Mouse (Mus musculus) NIH3T3 (cell line): Measurements from ENCODE around the gene Rs1.
"Not testable (repeated sequence)": the region's sequence is repeated elsewhere in the genome, so short reads cannot be mapped to it uniquely, and the experiment has no call there.

Experiments used
- DNase-seq: peaks from one replicate; pipeline ENCODE4 v3.0.0-alpha.2; 2012; ENCODE audit warnings: low read depth

The Rs1 gene

DNA sequence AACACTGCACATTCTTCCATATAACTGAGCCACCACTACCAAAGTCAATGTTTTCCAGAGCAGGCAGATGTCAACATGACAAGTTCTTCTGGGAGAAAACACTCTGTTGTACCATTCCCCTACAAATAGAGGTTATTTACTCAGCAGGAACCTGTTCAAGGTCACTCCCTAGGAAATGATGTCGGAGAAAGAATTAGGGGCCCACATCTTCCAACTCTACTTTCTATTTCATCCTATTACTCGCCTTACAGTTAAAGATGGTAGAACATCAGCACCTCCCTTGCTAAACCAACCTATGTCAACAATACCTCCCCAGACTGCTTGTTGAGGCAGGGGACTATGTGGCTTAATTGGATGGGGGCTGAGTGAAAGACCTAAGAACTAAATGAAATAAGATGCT is at the start of gene Rs1:
Rs1 (plus strand) TSS at position 301 of the 400 bp plus-strand sequence.
- DNase-seq, result no peak

DNA sequence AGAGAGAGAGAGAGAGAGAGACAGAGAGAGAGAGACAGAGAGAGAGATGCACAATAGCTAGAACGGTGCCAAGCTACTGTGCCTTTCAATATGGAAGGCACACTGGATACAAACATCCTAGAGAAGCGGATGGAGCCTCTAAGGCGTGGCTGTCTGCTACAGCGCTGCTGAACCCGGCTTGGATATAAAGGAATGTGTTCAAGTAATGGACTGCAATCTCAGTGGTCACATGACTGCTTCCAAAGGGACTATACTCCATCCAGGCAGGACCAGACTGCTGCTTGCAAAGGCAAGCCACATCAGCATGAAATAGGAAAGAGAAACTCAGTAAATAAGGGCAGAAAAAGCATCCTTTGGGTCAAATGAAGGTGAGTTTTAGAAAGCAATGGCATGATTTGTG is 32.2 kb upstream of the Rs1 start, which contains the start of gene Ppef1:
Ppef1 (minus strand) TSS at position 116 of the 400 bp plus-strand sequence.
- DNase-seq, result no peak

DNA sequence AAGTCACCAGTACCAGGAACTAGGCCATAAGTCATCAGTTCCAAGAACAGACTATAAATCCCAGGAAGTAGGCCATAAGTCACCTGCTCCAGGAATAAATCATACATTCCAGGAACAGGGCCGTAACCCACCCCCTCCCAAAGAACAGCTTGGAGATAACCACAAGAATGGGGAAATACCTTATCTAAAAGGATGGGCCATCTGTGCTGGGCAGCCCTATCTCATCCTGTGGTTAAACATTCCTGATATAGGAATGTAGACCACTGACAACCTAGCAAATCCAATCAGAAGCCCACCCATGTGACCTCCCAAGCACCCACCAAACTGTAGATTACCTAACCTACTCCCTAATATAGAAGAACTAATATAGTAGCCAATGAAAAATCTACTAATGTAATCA is 22.4 kb upstream of the Rs1 start:
- DNase-seq, result no peak

DNA sequence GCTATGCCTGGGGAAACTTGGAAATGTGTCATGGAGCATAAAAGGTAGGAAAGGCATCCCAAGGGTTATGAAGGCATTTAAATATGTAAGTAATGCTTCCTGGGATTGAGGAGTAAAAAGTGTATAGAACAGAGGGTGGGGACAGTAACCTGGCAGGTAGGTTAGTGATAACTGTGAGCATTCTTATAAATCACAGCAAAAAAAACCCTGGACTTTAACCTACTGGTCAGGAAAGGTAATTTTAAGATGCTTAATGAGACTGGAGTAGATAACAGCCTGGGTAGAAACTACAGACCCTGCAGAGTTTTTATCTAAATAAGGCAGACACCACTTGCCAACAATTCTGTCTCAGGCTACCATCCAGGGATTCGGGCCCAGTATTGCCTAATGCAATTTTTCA is 19.2 kb upstream of the Rs1 start:
- DNase-seq, result peak; percentile 23

DNA sequence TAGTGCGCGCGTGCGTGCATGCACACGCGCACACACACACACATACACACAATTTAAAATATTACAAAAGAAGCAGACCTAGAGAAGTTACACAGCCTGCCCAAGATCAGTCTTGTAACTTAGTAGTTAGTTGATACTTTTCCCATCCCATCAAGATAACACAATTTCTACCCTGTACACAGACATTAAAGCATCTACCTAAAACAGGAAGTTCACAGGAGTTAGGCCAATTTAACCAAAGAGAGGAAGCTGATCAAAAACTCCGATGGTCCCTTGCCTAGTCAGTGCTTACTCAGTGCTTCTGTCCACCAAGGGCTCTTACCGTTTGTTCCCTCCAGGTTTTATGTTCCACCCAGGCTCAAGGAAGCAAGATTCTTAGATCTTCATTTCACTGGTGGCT is 17.0 kb upstream of the Rs1 start:
- no peak for DNase-seq

DNA sequence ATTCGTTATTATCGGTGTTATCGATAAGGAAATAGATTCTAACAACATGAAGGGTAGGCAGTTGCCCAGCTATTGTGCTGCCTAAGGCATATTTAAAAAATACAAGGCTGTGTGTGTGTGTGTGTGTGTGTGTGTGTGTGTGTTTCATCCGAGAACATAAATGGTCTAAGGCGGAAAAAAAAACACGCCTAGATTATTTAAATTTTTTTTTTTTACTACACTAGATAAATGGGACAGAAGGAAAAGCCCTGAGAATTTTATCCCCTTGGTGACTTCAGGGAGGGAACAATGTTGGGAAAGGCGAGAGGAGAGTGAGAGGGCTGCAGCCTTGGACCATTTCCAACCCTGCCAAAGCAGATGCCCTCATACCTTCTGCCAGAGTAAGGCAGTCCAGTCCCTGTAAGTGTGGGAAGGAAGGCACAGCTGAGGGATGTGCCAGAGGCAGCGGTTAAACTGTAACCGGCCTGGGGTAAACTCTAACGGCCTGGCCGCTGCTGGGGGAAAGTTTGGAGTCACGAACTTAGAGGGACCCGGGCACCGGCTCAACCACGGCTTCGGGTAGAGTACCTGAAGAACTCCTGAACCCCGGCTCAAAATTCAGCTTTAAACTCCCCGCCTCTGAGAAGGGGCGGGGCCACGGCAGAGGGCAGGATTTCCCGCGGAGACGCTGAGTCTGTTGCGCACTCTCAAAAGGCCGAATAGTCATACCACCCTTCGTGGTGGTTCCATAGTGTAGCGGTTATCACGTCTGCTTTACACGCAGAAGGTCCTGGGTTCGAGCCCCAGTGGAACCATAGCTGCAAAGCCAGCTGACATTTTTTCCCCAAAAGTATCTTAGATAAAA is 2.2 kb upstream of the Rs1 start:
- peak; percentile 91 for DNase-seq

DNA sequence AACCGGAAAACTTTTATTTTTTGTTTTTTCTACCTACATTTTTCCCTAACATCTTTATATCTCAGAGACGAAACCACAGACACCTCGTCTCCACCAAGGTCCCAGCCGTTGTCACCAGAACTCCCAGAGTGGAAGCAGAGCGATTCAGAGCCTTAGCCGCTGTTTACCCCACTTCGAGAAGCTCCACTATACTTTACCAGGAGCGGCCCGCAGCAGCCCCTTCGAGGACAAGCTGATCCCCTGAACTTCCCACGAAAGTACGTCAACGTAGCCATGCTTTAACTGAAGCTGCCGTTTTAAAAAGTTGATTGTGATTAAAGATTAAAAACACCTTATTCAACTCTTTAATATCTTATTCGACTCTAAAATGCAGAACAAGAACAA is 1.6 kb upstream of the Rs1 start:
- peak; percentile 60 for DNase-seq

DNA sequence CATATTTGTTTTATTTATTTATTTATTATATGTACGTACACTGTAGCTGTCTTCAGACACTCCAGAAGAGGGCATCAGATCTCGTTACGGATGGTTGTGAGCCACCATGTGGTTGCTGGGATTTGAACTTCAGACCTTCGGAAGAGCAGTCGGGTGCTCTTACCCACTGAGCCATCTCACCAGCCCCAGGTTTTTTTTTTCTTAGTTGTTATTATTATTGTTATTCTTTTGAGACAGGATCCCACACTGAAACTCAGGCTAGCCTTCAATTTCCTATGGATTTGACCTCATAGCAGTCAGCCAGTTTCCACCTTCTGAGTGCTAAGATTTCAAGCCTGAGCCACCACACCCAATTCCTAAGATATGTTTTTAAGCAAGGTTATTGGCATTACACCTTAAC is 1.8 kb downstream of the Rs1 start:
- DNase-seq, result not testable (repeated sequence)

DNA sequence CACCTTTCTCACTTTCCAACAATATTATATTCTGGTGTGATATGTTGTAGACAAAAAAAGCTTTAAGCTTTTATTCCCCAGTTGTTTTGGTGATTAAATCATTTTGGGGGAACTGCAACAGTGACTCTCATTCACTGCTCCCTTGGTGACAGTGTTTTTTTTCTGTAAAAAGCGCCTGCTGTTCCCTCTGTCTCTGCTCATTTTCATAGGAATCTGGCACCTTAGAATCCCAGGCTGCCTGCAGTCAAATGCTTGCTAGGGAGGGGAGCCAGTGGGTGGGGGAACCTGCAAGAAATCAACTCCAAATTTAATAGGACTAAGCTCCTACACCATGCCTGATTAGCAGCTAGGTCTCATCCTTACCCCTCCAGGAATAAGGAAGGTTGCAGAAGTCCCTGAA is 5.2 kb downstream of the Rs1 start:
- DNase-seq, result no peak

DNA sequence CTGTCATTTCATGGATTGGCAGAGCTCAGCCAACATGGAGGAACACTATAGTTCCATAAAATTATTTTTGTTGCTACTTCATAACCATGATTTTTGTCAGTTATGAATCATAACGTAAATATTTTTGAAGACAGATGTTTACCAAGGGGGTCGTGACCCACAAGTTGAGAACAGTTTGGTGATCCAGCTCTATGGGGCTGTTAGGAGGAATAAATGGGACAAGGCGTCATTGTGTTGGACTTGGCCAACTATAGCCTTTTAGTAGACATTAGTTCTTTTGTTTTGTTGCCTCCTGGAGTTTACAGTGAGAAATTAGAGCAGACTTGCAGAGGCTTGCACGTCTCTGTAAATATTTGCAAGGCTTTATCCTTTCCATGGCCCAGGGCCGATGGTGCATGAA is 14.5 kb downstream of the Rs1 start:
- peak; percentile 53 for DNase-seq

DNA sequence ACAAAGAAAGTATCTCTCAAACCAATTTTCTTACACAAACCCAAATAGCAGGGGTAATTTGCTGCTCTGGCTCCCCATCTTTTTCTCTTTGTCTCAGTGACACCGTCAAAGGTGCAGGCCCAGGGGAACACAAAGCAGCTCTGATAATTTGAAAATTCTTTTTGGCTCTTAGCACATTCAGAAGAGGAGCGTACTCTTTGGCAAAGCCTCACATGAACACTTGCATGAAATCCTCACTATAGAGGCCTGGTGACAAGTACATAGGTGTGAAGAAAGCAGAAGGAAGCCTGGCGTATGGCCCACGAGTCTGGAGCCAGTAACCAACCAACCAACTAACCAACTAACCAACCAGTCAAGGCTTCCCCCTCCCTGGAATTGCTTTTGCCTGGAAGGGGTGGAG is 27.1 kb downstream of the Rs1 start:
- no peak for DNase-seq

DNA sequence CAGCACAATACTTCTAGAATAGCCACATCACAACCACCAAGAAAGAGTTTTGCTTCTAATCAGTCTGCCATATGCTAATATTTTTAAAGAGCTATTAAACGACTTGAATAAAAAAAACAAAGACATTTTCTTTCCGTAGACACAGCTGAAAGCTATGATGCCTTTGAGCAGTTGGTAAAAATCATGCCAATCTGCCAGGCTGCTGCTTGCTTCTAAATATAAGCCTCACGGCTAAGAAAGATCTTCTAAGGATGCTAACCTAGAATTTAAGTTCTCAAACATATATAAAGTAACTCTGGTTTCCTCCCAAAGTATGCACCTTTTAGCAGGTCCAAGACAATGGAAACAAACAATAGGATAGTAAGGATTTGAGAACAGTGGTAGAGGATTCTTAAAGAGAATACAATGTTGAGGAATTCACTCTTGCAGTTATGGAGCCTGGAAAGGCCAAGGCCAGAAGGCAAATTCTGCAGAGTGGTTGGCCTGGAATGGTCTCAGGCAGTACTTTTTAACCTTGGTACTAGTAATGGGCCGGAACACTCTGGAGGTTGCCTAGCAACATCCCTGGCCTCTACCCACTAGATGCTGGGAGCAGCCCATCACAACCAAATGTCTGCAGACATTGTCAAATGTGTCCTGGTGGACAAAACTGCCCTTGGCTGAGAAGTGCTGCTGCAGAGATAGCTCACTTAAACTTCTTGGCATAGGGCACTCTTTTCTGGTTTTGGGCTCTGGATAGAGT is 36.8 kb downstream of the Rs1 start:
- peak; percentile 1 for DNase-seq

DNA sequence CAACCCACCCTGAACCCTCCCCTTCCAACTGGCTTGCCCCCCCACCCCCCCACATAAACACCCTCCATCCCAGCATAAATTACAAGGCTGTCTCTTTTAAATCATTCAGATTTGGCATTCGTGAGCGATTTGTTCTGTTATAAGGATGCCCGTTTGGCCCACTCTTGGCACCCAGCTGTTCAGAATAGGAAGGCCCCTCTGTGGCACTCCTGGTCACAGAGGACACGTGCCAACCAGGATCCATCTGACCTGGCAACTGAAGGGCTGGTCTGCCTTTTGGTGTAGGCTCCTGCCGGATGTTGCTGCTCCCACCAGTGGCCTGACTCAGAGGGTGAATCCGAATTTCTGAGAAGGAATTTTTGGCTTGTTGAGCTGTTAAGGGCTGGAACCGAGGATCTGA is 40.4 kb downstream of the Rs1 start:
- DNase-seq, result no peak
